Mouse (Mus musculus): ENCODE data around the gene Adh5.
A peak's percentile ranks its signal among the peaks of the same experiment; 100 is the strongest.

DNA sequence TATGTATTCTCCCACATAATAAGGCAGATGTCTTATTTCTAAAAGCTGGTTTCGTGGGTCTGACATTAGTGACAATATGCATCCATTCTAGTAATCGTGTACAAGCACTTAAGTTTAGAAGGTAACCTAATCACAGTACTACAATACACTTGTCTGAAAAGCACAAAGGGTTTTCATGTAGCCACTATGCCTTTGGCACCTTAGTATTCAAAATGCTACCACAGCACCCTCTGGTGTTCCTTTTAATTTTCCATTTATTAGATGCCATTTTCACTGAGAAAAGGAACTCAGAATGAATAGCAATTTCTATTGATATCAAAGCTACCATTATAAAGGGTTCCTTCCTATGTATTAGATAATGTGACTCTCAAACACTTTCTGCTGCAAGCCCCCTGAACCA is 11.1 kb upstream of the Adh5 start:
- TF ChIP-seq EP300 (optimal IDR thresholded peaks at IDR 0.05): no peak
- TF ChIP-seq CTCF (IDR thresholded peaks at IDR 0.05; ENCODE audit: low read depth): peak; percentile 79
